Mouse (Mus musculus): ENCODE measurements at regions not wholly inside any gene's neighbourhood (a gene's known extent, or its start where the extent isn't known, plus 50 kb on each side); places are given as distances from the start of the nearest gene placed in this dataset.

GRCm38 (mm10) chr13:107944831-107945230 is 99.4 kb upstream of the Smim15 start:
- Histone ChIP-seq H3K4me3 (ENCODE audit: insufficient read depth, low read depth, low read length) (no peak overlapping the region), H3K27ac (ENCODE audit: insufficient read depth, low read depth, low read length) (no peak overlapping the region), H3K4me1 (ENCODE audit: control insufficient read depth, insufficient read depth, low read length) (peaks cover 3% of the 10 kb centered on the region)
- WGBS: 75% methylated on average over 10 of the region's 10 CpGs
- TF ChIP-seq POLR2A (IDR thresholded peaks at IDR 0.05; ENCODE audit: insufficient read depth, low read depth, low read length) (no peak), CTCF (IDR thresholded peaks at IDR 0.05; ENCODE audit: insufficient read depth, low read depth, low read length) (no peak)

- Histone ChIP-seq H3K4me3 (ENCODE audit: insufficient read depth, low read depth, low read length) (no peak overlapping the region), H3K27ac (ENCODE audit: insufficient read depth, low read depth, low read length) (no peak overlapping the region), H3K4me1 (ENCODE audit: control insufficient read depth, insufficient read depth, low read length) (peaks cover 3% of the 10 kb centered on the region)
- 94% methylated on average over 4 of the region's 4 CpGs for WGBS
- TF ChIP-seq CTCF (IDR thresholded peaks at IDR 0.05; ENCODE audit: insufficient read depth, low read depth, low read length) (no peak), POLR2A (IDR thresholded peaks at IDR 0.05; ENCODE audit: insufficient read depth, low read depth, low read length) (no peak)
These were observed 101.3 kb upstream of the Smim15 start for GRCm38 (mm10) chr13:107942979-107943378.

GRCm38 (mm10) chr13:107942297-107942962 is 101.8 kb upstream of the Smim15 start:
- 91% methylated on average over 11 of the region's 11 CpGs for WGBS
- TF ChIP-seq CTCF (IDR thresholded peaks at IDR 0.05; ENCODE audit: insufficient read depth, low read depth, low read length) (no peak), POLR2A (IDR thresholded peaks at IDR 0.05; ENCODE audit: insufficient read depth, low read depth, low read length) (no peak)
- Histone ChIP-seq H3K4me3 (ENCODE audit: insufficient read depth, low read depth, low read length) (no peak overlapping the region), H3K4me1 (ENCODE audit: control insufficient read depth, insufficient read depth, low read length) (peaks cover 3% of the 10 kb centered on the region), H3K27ac (ENCODE audit: insufficient read depth, low read depth, low read length) (no peak overlapping the region)

- no peak overlapping the region for H3K4me3 ChIP-seq (ENCODE audit: insufficient read depth, low read depth, low read length)
- H3K4me1 ChIP-seq (ENCODE audit: control insufficient read depth, insufficient read depth, low read length): no peaks in the 10 kb centered on the region; the same call in 1 of the 2 replicates
- TF ChIP-seq POLR2A (IDR thresholded peaks at IDR 0.05; ENCODE audit: insufficient read depth, low read depth, low read length) (no peak), CTCF (IDR thresholded peaks at IDR 0.05; ENCODE audit: insufficient read depth, low read depth, low read length) (no peak)
- H3K27ac ChIP-seq (ENCODE audit: insufficient read depth, low read depth, low read length): no peak overlapping the region
- WGBS: 54% methylated on average over 15 of the region's 15 CpGs
These were observed 104.2 kb upstream of the Smim15 start for GRCm38 (mm10) chr13:107939916-107940646.

- Histone ChIP-seq H3K4me1 (ENCODE audit: control insufficient read depth, insufficient read depth, low read length) (peaks cover 4% of the 10 kb centered on the region; the same call in 1 of the 2 replicates), H3K4me3 (ENCODE audit: insufficient read depth, low read depth, low read length) (no peak overlapping the region), H3K27ac (ENCODE audit: insufficient read depth, low read depth, low read length) (no peak overlapping the region)
- 95% methylated on average over 12 of the region's 12 CpGs for WGBS
- TF ChIP-seq POLR2A (IDR thresholded peaks at IDR 0.05; ENCODE audit: insufficient read depth, low read depth, low read length) (no peak), CTCF (IDR thresholded peaks at IDR 0.05; ENCODE audit: insufficient read depth, low read depth, low read length) (no peak)
These were observed 108.6 kb upstream of the Smim15 start for GRCm38 (mm10) chr13:107935611-107936010.

GRCm38 (mm10) chr13:107934691-107935090 is 109.6 kb upstream of the Smim15 start:
- TF ChIP-seq CTCF (IDR thresholded peaks at IDR 0.05; ENCODE audit: insufficient read depth, low read depth, low read length) (no peak), POLR2A (IDR thresholded peaks at IDR 0.05; ENCODE audit: insufficient read depth, low read depth, low read length) (no peak)
- Histone ChIP-seq H3K27ac (ENCODE audit: insufficient read depth, low read depth, low read length) (no peak overlapping the region), H3K4me1 (ENCODE audit: control insufficient read depth, insufficient read depth, low read length) (peaks cover 4% of the 10 kb centered on the region; the same call in 1 of the 2 replicates), H3K4me3 (ENCODE audit: insufficient read depth, low read depth, low read length) (no peak overlapping the region)
- 75% methylated on average over 11 of the region's 11 CpGs for WGBS

GRCm38 (mm10) chr13:107933598-107934571 is 110.4 kb upstream of the Smim15 start:
- H3K4me1 ChIP-seq (ENCODE audit: control insufficient read depth, insufficient read depth, low read length): peaks cover 4% of the 10 kb centered on the region; the same call in 1 of the 2 replicates
- TF ChIP-seq CTCF (IDR thresholded peaks at IDR 0.05; ENCODE audit: insufficient read depth, low read depth, low read length) (no peak), POLR2A (IDR thresholded peaks at IDR 0.05; ENCODE audit: insufficient read depth, low read depth, low read length) (no peak)
- no peak overlapping the region for H3K4me3 ChIP-seq (ENCODE audit: insufficient read depth, low read depth, low read length)
- WGBS: 59% methylated on average over 17 of the region's 17 CpGs
- H3K27ac ChIP-seq (ENCODE audit: insufficient read depth, low read depth, low read length): no peak overlapping the region

GRCm38 (mm10) chr13:107932423-107933032 is 111.7 kb upstream of the Smim15 start:
- WGBS: 78% methylated on average over 12 of the region's 12 CpGs
- H3K27ac ChIP-seq (ENCODE audit: insufficient read depth, low read depth, low read length): no peak overlapping the region

More at GRCm38 (mm10) chr13:107932423-107933032, 111.7 kb upstream of the Smim15 start:
- TF ChIP-seq CTCF (IDR thresholded peaks at IDR 0.05; ENCODE audit: insufficient read depth, low read depth, low read length): no peak
- Histone ChIP-seq H3K4me1 (ENCODE audit: control insufficient read depth, insufficient read depth, low read length) (peaks cover 4% of the 10 kb centered on the region; the same call in 1 of the 2 replicates), H3K4me3 (ENCODE audit: insufficient read depth, low read depth, low read length) (no peak overlapping the region)
